In the genomic region with DNA sequence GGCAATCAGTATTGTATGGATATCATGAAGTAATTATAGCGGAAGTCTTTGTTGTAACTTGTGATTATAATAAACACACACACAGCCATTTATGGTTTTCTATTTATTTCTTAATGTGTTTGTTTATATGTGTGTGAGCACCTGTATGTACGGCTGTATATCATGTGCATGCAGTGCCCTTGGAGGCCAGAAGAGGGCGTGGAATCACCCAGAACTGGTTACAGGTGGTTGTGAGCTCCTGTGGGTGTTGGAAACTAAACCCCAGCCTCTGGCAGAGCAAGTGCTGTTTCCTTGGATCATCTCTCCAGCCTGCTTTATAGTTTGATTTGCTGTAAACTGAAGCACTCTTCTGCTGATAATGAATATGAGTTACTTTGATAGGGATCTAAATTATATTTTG, we compare ENCODE assay signal across 17 mouse cellular contexts. TPM values are rescaled to one million over a fixed set of nuclear protein-coding genes. Genes with fewer than 3 reads are reported as not detected.
DNase-seq lines count a peak whose midpoint lies in the region; ATAC-seq and TF ChIP-seq lines count a peak whose summit lies in the region.
"Had no signal": no experiment of that assay in that cellular context is flagged by ENCODE, and none has a peak within 500 bp of the region (broad histone marks: within the 10 kb centered on the region; RNA-seq: fewer than 3 reads in every experiment).

No protein-coding gene starts in this region.

- 65% methylated on average over 3 of the region's 3 CpGs for WGBS in forebrain, postnatal 0 days
- WGBS in forebrain, embryonic 15.5 days = 63% methylated on average over 3 of the region's 3 CpGs
- WGBS in liver, embryonic 14.5 days (ENCODE audit: insufficient replicate concordance) = 50% methylated on average over 3 of the region's 3 CpGs
- WGBS in liver, embryonic 12.5 days (ENCODE audit: insufficient replicate concordance) = 49% methylated on average over 3 of the region's 3 CpGs

- TF ChIP-seq CTCF in forebrain, postnatal 0 days (IDR thresholded peaks at IDR 0.05; ENCODE audit: low read depth) = peak; percentile 44
- TF ChIP-seq CTCF in liver, embryonic 14.5 days (IDR thresholded peaks at IDR 0.05; ENCODE audit: low read depth) = peak; percentile 38

- ATAC-seq in forebrain, postnatal 0 days = no peak
- no peak for ATAC-seq in forebrain, embryonic 15.5 days (replicated peaks)
- no peak for ATAC-seq in liver, embryonic 14.5 days (ENCODE audit: insufficient read depth)
- ATAC-seq in liver, embryonic 12.5 days = no peak
- ATAC-seq: forebrain, embryonic 14.5 days had no signal

- H3K27ac ChIP-seq in forebrain, postnatal 0 days (ENCODE audit: low read depth, low read length) = no peak overlapping the region
- H3K27ac ChIP-seq in forebrain, embryonic 15.5 days (replicated peaks) = no peak overlapping the region
- H3K27ac ChIP-seq in liver, embryonic 14.5 days = no peak overlapping the region
- no peak overlapping the region for H3K27ac ChIP-seq in liver, embryonic 12.5 days
- H3K27ac ChIP-seq: liver, embryonic 13.5 days; midbrain, embryonic 12.5 days; neural tube, embryonic 13.5 days had no signal

- no peak overlapping the region for H3K4me3 ChIP-seq in forebrain, postnatal 0 days (ENCODE audit: low read depth, low read length)
- no peak overlapping the region for H3K4me3 ChIP-seq in forebrain, embryonic 15.5 days
- H3K4me3 ChIP-seq in liver, embryonic 14.5 days (ENCODE audit: insufficient read depth in 1 of 2, low read depth in 2 of 2, low read length in 2 of 2) = no peak overlapping the region
- H3K4me3 ChIP-seq in liver, embryonic 12.5 days = no peak overlapping the region
- H3K4me3 ChIP-seq: liver, embryonic 13.5 days; midbrain, embryonic 12.5 days; neural tube, embryonic 13.5 days had no signal

- peaks cover 22% of the 10 kb centered on the region for H3K36me3 ChIP-seq in forebrain, postnatal 0 days (ENCODE audit: insufficient read depth)
- H3K36me3 ChIP-seq in forebrain, embryonic 15.5 days = peaks cover 26% of the 10 kb centered on the region
- H3K36me3 ChIP-seq in liver, embryonic 14.5 days (replicated peaks; ENCODE audit: control insufficient read depth, insufficient read depth, low read depth) = no peaks in the 10 kb centered on the region
- H3K36me3 ChIP-seq in liver, embryonic 12.5 days = no peaks in the 10 kb centered on the region
- H3K36me3 ChIP-seq: liver, embryonic 13.5 days had no signal

- no peaks in the 10 kb centered on the region for H3K4me1 ChIP-seq in forebrain, postnatal 0 days (ENCODE audit: insufficient read depth)
- no peaks in the 10 kb centered on the region for H3K4me1 ChIP-seq in forebrain, embryonic 15.5 days
- no peaks in the 10 kb centered on the region for H3K4me1 ChIP-seq in liver, embryonic 14.5 days (replicated peaks; ENCODE audit: control insufficient read depth in 2 of 2, insufficient read depth in 2 of 2, low read length in 1 of 2)
- H3K4me1 ChIP-seq in liver, embryonic 12.5 days = no peaks in the 10 kb centered on the region
- H3K4me1 ChIP-seq: liver, embryonic 13.5 days; midbrain, embryonic 12.5 days; neural tube, embryonic 13.5 days had no signal

- H3K4me2 ChIP-seq in forebrain, postnatal 0 days (ENCODE audit: low read depth) = no peak overlapping the region
- no peak overlapping the region for H3K4me2 ChIP-seq in forebrain, embryonic 15.5 days (replicated peaks)
- no peak overlapping the region for H3K4me2 ChIP-seq in liver, embryonic 14.5 days (ENCODE audit: low read depth)
- H3K4me2 ChIP-seq in liver, embryonic 12.5 days = no peak overlapping the region
- H3K4me2 ChIP-seq: liver, embryonic 13.5 days; midbrain, embryonic 12.5 days; neural tube, embryonic 13.5 days had no signal

- no peaks in the 10 kb centered on the region for H3K9me3 ChIP-seq in forebrain, postnatal 0 days (ENCODE audit: low read length)
- H3K9me3 ChIP-seq in forebrain, embryonic 15.5 days = no peaks in the 10 kb centered on the region
- no peaks in the 10 kb centered on the region for H3K9me3 ChIP-seq in liver, embryonic 14.5 days (ENCODE audit: control insufficient read depth, low read length)
- peaks cover 3% of the 10 kb centered on the region for H3K9me3 ChIP-seq in liver, embryonic 12.5 days (replicated peaks)
- H3K9me3 ChIP-seq: liver, embryonic 13.5 days; midbrain, embryonic 12.5 days had no signal

- TF ChIP-seq EP300 in liver, embryonic 14.5 days (IDR thresholded peaks at IDR 0.05; ENCODE audit: low read depth) = no peak

- no peak for DNase-seq in forebrain, postnatal 0 days
- DNase-seq in liver, embryonic 14.5 days (ENCODE audit: low read depth in 3 of 3, low spot score in 3 of 3) = no peak
- DNase-seq in A20 (ENCODE audit: low read depth, low spot score) = peak; percentile 47
- DNase-seq in R1 (ENCODE audit: low read depth, low spot score) = peak; percentile 80
- no peak for DNase-seq in adrenal gland, adult 18-20 months (ENCODE audit: low spot score in 2 of 2)
- DNase-seq in testis, postnatal 10 days (ENCODE audit: low spot score) = no peak
- DNase-seq: adrenal gland, postnatal 10 days; cerebellum, adult 11 months; kidney, adult 8-10 months; liver, embryonic 13.5 days had no signal

- H3K27me3 ChIP-seq in forebrain, postnatal 0 days (ENCODE audit: insufficient read depth, low read length) = no peaks in the 10 kb centered on the region
- no peaks in the 10 kb centered on the region for H3K27me3 ChIP-seq in forebrain, embryonic 15.5 days
- H3K27me3 ChIP-seq in liver, embryonic 14.5 days (ENCODE audit: control insufficient read depth, insufficient read depth, low read length) = no peaks in the 10 kb centered on the region
- no peaks in the 10 kb centered on the region for H3K27me3 ChIP-seq in liver, embryonic 12.5 days (replicated peaks)
- H3K27me3 ChIP-seq: liver, embryonic 13.5 days; midbrain, embryonic 12.5 days; neural tube, embryonic 13.5 days had no signal

- H3K9ac ChIP-seq in forebrain, postnatal 0 days = no peak overlapping the region
- no peak overlapping the region for H3K9ac ChIP-seq in forebrain, embryonic 15.5 days (replicated peaks)
- H3K9ac ChIP-seq in liver, embryonic 14.5 days (replicated peaks) = no peak overlapping the region
- no peak overlapping the region for H3K9ac ChIP-seq in liver, embryonic 12.5 days
- H3K9ac ChIP-seq: liver, embryonic 13.5 days; midbrain, embryonic 12.5 days; neural tube, embryonic 13.5 days had no signal

RNA-seq across cellular contexts. Expression of gene Dyx1c1, which starts 15.2 kb away (rescaled TPM):
- total RNA-seq in forebrain, postnatal 0 days (2014; rRNA removed) = 1.0 and 2.9 TPM in 2 replicates
- 2.6 and 3.2 TPM in 2 replicates for polyA plus RNA-seq in forebrain, postnatal 0 days (2015; fragmentation: Nextera tagmentation; extraction: Ambion mirVana)
- 2.3 and 2.4 TPM in 2 replicates for polyA plus RNA-seq in forebrain, embryonic 15.5 days (2015; fragmentation: Nextera tagmentation; extraction: Ambion mirVana)
- polyA plus RNA-seq in liver, embryonic 14.5 days (2012; rRNA removed) = 0.04 and 0.15 TPM in 2 replicates
- polyA plus RNA-seq in liver, embryonic 14.5 days (2014; fragmentation: Nextera tagmentation; extraction: Ambion mirVana) = 0.11 and 0.13 TPM in 2 replicates
- polyA plus RNA-seq in liver, embryonic 12.5 days (2016; fragmentation: Nextera tagmentation; extraction: Ambion mirVana) = 0.10 and 0.37 TPM in 2 replicates
- total RNA-seq in adrenal gland, adult 18-20 months (2021) = 1 to 10 TPM in 1 of 2 experiments, under 1 TPM in 1; 0.99 to 1.2 TPM

RNA-seq across cellular contexts. Expression of gene Gm44503, which starts 15.2 kb away (rescaled TPM):
- 0.10 TPM in 1 of 2 replicates, not detected in the other for total RNA-seq in forebrain, postnatal 0 days (2014; rRNA removed)
- polyA plus RNA-seq in forebrain, postnatal 0 days (2015; fragmentation: Nextera tagmentation; extraction: Ambion mirVana) = not detected in 2 replicates
- not detected in 2 replicates for polyA plus RNA-seq in forebrain, embryonic 15.5 days (2015; fragmentation: Nextera tagmentation; extraction: Ambion mirVana)
- not detected in 2 replicates for polyA plus RNA-seq in liver, embryonic 14.5 days (2012; rRNA removed)
- polyA plus RNA-seq in liver, embryonic 14.5 days (2014; fragmentation: Nextera tagmentation; extraction: Ambion mirVana) = not detected in 2 replicates
- polyA plus RNA-seq in liver, embryonic 12.5 days (2016; fragmentation: Nextera tagmentation; extraction: Ambion mirVana) = 0.13 TPM in 1 of 2 replicates, not detected in the other
- total RNA-seq in adrenal gland, adult 18-20 months (2021) = not detected
- total RNA-seq: gastrocnemius, postnatal 4 days had no signal
- polyA plus RNA-seq: forebrain, embryonic 14.5 days; liver, embryonic 13.5 days; midbrain, embryonic 12.5 days; neural tube, embryonic 13.5 days; stomach, embryonic 14.5 days had no signal

RNA-seq across cellular contexts. Expression of gene Pygo1, which starts 18.0 kb away (rescaled TPM):
- 34.6 and 41.7 TPM in 2 replicates for total RNA-seq in forebrain, postnatal 0 days (2014; rRNA removed)
- polyA plus RNA-seq in forebrain, postnatal 0 days (2015; fragmentation: Nextera tagmentation; extraction: Ambion mirVana) = 5.7 and 9.6 TPM in 2 replicates
- 14.8 and 15.4 TPM in 2 replicates for polyA plus RNA-seq in forebrain, embryonic 15.5 days (2015; fragmentation: Nextera tagmentation; extraction: Ambion mirVana)
- 0.09 TPM in 2 replicates for polyA plus RNA-seq in liver, embryonic 14.5 days (2012; rRNA removed)
- polyA plus RNA-seq in liver, embryonic 14.5 days (2014; fragmentation: Nextera tagmentation; extraction: Ambion mirVana) = 0.04 and 0.06 TPM in 2 replicates
- polyA plus RNA-seq in liver, embryonic 12.5 days (2016; fragmentation: Nextera tagmentation; extraction: Ambion mirVana) = 0.35 and 0.48 TPM in 2 replicates
- total RNA-seq in adrenal gland, adult 18-20 months (2021) = 1 to 10 TPM; 3.4 to 3.7 TPM

RNA-seq across cellular contexts. Expression of gene Ccpg1os, which starts 41.8 kb away (rescaled TPM):
- total RNA-seq in forebrain, postnatal 0 days (2014; rRNA removed) = 24.7 and 26.8 TPM in 2 replicates
- 18.8 and 22.7 TPM in 2 replicates for polyA plus RNA-seq in forebrain, postnatal 0 days (2015; fragmentation: Nextera tagmentation; extraction: Ambion mirVana)
- 21.5 and 23.8 TPM in 2 replicates for polyA plus RNA-seq in forebrain, embryonic 15.5 days (2015; fragmentation: Nextera tagmentation; extraction: Ambion mirVana)
- 1.9 and 2.0 TPM in 2 replicates for polyA plus RNA-seq in liver, embryonic 14.5 days (2012; rRNA removed)
- polyA plus RNA-seq in liver, embryonic 14.5 days (2014; fragmentation: Nextera tagmentation; extraction: Ambion mirVana) = 2.7 and 3.0 TPM in 2 replicates
- 4.4 and 4.6 TPM in 2 replicates for polyA plus RNA-seq in liver, embryonic 12.5 days (2016; fragmentation: Nextera tagmentation; extraction: Ambion mirVana)
- total RNA-seq in adrenal gland, adult 18-20 months (2021) = 10 to 100 TPM; 12.2 to 13.9 TPM

RNA-seq across cellular contexts. Expression of gene Ccpg1, which starts 41.8 kb away (rescaled TPM):
- 31.0 and 31.9 TPM in 2 replicates for total RNA-seq in forebrain, postnatal 0 days (2014; rRNA removed)
- polyA plus RNA-seq in forebrain, postnatal 0 days (2015; fragmentation: Nextera tagmentation; extraction: Ambion mirVana) = 29.8 and 42.5 TPM in 2 replicates
- 46.5 and 47.5 TPM in 2 replicates for polyA plus RNA-seq in forebrain, embryonic 15.5 days (2015; fragmentation: Nextera tagmentation; extraction: Ambion mirVana)
- 2.0 and 3.4 TPM in 2 replicates for polyA plus RNA-seq in liver, embryonic 14.5 days (2012; rRNA removed)
- 7.8 and 8.1 TPM in 2 replicates for polyA plus RNA-seq in liver, embryonic 14.5 days (2014; fragmentation: Nextera tagmentation; extraction: Ambion mirVana)
- 12.6 and 13.0 TPM in 2 replicates for polyA plus RNA-seq in liver, embryonic 12.5 days (2016; fragmentation: Nextera tagmentation; extraction: Ambion mirVana)
- total RNA-seq in adrenal gland, adult 18-20 months (2021) = 100 to 1,000 TPM; 112 to 150 TPM

Comparison
In these comparisons a context has a peak if more than half of its experiments do, and no peak if none do; other contexts are left out.
1. DNase-seq: peak in A20 (single experiment) and R1 (single experiment); none in forebrain, postnatal 0 days (single experiment), liver, embryonic 14.5 days (0 of 3), adrenal gland, adult 18-20 months (0 of 2) and testis, postnatal 10 days (single experiment).